Mouse (Mus musculus): ENCODE data around the gene Oxsm. TPM values are rescaled to one million over a fixed set of nuclear protein-coding genes. Genes with fewer than 3 reads are reported as not detected.
A peak's percentile ranks its signal among the peaks of the same experiment; 100 is the strongest.

Gene Oxsm
- 0.99 and 1.5 TPM in 2 replicates for polyA plus RNA-seq (2016; fragmentation: Nextera tagmentation; extraction: Ambion mirVana)

- Histone ChIP-seq H3K4me2 (replicated peaks) (peak within 1 kb of the TSS; percentile 76), H3K9ac (peak within 1 kb of the TSS; percentile 79), H3K4me3 (peak within 1 kb of the TSS; percentile 71), H3K4me1 (peaks cover 7% of the 10 kb centered on the region; the same call in 1 of the 2 replicates), H3K27me3 (replicated peaks) (no peaks in the 10 kb centered on the region), H3K36me3 (no peaks in the 10 kb centered on the region), H3K9me3 (no peaks in the 10 kb centered on the region), H3K27ac (no peak within 1 kb of the TSS)
- ATAC-seq (ENCODE audit: low FRiP score, low read depth) = peak; percentile 100
- under 1% methylated on average over 65 of the region's 65 CpGs for WGBS
Measured at GRCm38 (mm10) chr14:16249171-16249874, at the start of gene Oxsm, which contains the start of gene Ngly1. Gene Oxsm (minus strand): TSS chr14:16249808. Gene Ngly1 (plus strand): TSS chr14:16249280.

- Histone ChIP-seq H3K9me3 (no peaks in the 10 kb centered on the region), H3K27ac (no peak overlapping the region), H3K27me3 (replicated peaks) (no peaks in the 10 kb centered on the region), H3K4me2 (replicated peaks) (no peak overlapping the region), H3K36me3 (no peaks in the 10 kb centered on the region), H3K4me3 (no peak overlapping the region), H3K9ac (no peak overlapping the region), H3K4me1 (no peaks in the 10 kb centered on the region)
- ATAC-seq (ENCODE audit: low FRiP score, low read depth) = no peak
- 63% methylated on average over 2 of the region's 2 CpGs for WGBS
Measured at GRCm38 (mm10) chr14:16296816-16297468, 47.3 kb upstream of the Oxsm start.

DNA sequence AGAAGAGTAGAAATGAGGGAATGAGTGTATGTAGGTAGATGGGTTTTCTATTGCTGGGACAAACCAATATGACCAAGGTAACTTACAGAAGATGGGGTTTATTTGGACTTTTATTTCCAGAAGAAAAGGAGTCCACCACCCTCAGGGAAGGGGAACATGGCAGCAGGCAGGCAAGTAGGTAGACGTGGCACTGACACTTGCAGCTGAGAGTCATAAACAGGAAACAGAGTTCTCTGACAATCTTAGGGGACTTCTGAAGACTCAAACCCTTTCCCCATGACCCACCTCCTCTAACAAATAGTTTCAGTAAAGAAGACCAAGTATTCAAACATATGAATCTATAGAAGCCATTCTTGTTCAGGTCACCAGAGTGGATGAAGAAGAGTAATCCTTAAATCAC, 44.3 kb upstream of the Oxsm start:
- Histone ChIP-seq H3K4me1 (no peaks in the 10 kb centered on the region), H3K4me2 (replicated peaks) (no peak overlapping the region), H3K9me3 (no peaks in the 10 kb centered on the region), H3K27ac (no peak overlapping the region), H3K27me3 (replicated peaks) (no peaks in the 10 kb centered on the region), H3K9ac (no peak overlapping the region), H3K36me3 (no peaks in the 10 kb centered on the region), H3K4me3 (no peak overlapping the region)
- no peak for ATAC-seq (ENCODE audit: low FRiP score, low read depth)
- 69% methylated on average over 1 of the region's 1 CpGs for whole genome bisulfite sequencing

DNA sequence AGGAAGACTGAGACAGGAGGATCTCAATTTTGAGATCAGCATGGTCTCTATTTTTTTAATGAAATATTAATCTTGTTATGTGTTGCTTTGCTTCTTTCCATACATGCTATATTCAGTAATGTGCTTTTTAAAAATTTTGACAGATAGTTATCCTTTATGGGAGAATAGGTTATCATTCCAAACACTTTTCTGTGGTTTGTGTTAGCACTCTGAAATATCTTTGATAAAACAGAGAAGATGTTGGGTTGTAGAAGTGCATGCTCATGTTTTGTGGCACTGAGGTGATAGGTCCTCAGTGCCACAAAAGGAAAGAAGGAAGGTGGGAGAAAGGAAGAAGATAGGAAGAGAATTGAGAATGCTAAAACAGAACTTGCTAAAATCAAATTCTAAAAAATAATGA, 43.4 kb upstream of the Oxsm start:
- Histone ChIP-seq H3K4me3 (no peak overlapping the region), H3K36me3 (no peaks in the 10 kb centered on the region), H3K4me2 (replicated peaks) (no peak overlapping the region), H3K27ac (no peak overlapping the region), H3K9ac (no peak overlapping the region), H3K9me3 (no peaks in the 10 kb centered on the region), H3K4me1 (no peaks in the 10 kb centered on the region), H3K27me3 (replicated peaks) (no peaks in the 10 kb centered on the region)
- ATAC-seq (ENCODE audit: low FRiP score, low read depth) = no peak

GRCm38 (mm10) chr14:16292371-16292770, 42.8 kb upstream of the Oxsm start:
- H3K4me1 ChIP-seq = no peaks in the 10 kb centered on the region
- no peak overlapping the region for H3K9ac ChIP-seq
- H3K36me3 ChIP-seq = no peaks in the 10 kb centered on the region
- no peaks in the 10 kb centered on the region for H3K27me3 ChIP-seq (replicated peaks)
- no peak overlapping the region for H3K4me2 ChIP-seq (replicated peaks)
- no peak overlapping the region for H3K4me3 ChIP-seq
- no peak for ATAC-seq (ENCODE audit: low FRiP score, low read depth)
- WGBS = 52% methylated on average over 1 of the region's 1 CpGs
- H3K9me3 ChIP-seq = no peaks in the 10 kb centered on the region
- no peak overlapping the region for H3K27ac ChIP-seq

- Histone ChIP-seq H3K27me3 (replicated peaks) (no peaks in the 10 kb centered on the region), H3K9me3 (no peaks in the 10 kb centered on the region), H3K4me3 (no peak overlapping the region), H3K4me1 (no peaks in the 10 kb centered on the region), H3K36me3 (no peaks in the 10 kb centered on the region), H3K4me2 (replicated peaks) (no peak overlapping the region), H3K27ac (no peak overlapping the region), H3K9ac (no peak overlapping the region)
- 86% methylated on average over 4 of the region's 4 CpGs for WGBS
- no peak for ATAC-seq (ENCODE audit: low FRiP score, low read depth)
Measured at GRCm38 (mm10) chr14:16283966-16284365, 34.4 kb upstream of the Oxsm start.

GRCm38 (mm10) chr14:16279196-16279595, 29.6 kb upstream of the Oxsm start:
- Histone ChIP-seq H3K27ac (no peak overlapping the region), H3K9me3 (no peaks in the 10 kb centered on the region), H3K4me1 (no peaks in the 10 kb centered on the region), H3K36me3 (no peaks in the 10 kb centered on the region), H3K4me3 (no peak overlapping the region), H3K9ac (no peak overlapping the region), H3K27me3 (replicated peaks) (no peaks in the 10 kb centered on the region), H3K4me2 (replicated peaks) (no peak overlapping the region)
- whole genome bisulfite sequencing = 79% methylated on average over 4 of the region's 4 CpGs
- no peak for ATAC-seq (ENCODE audit: low FRiP score, low read depth)

GRCm38 (mm10) chr14:16273677-16274076, 24.1 kb upstream of the Oxsm start:
- no peaks in the 10 kb centered on the region for H3K9me3 ChIP-seq
- H3K27me3 ChIP-seq (replicated peaks) = no peaks in the 10 kb centered on the region
- no peaks in the 10 kb centered on the region for H3K36me3 ChIP-seq
- H3K4me1 ChIP-seq = no peaks in the 10 kb centered on the region
- 93% methylated on average over 3 of the region's 3 CpGs for WGBS
- no peak overlapping the region for H3K4me3 ChIP-seq
- no peak overlapping the region for H3K4me2 ChIP-seq (replicated peaks)
- H3K27ac ChIP-seq = no peak overlapping the region
- ATAC-seq (ENCODE audit: low FRiP score, low read depth) = no peak
- no peak overlapping the region for H3K9ac ChIP-seq

DNA sequence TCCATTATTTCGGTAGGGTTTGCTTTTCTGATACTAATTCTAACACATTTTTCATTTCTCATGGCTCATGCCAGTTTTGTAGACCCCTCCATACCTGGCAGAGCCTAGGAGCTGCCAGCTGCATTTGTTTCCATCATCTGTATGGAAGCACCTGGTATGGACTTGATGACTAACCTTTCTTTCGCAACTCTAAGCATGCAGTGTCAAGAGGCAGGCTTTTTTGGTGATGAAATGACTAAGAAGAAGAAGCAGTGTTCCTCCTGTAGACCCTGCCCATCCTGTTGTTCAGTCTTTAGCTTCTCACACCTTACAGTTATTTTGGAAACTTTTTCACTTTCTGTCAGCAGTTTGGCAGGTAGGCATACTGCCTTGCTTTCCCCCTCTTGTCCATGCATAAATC, 20.2 kb upstream of the Oxsm start:
- no peak overlapping the region for H3K9ac ChIP-seq
- 87% methylated on average over 2 of the region's 2 CpGs for WGBS
- H3K36me3 ChIP-seq = no peaks in the 10 kb centered on the region
- no peak overlapping the region for H3K4me3 ChIP-seq
- no peak overlapping the region for H3K27ac ChIP-seq
- H3K9me3 ChIP-seq = no peaks in the 10 kb centered on the region
- H3K4me2 ChIP-seq (replicated peaks) = no peak overlapping the region
- no peaks in the 10 kb centered on the region for H3K4me1 ChIP-seq
- H3K27me3 ChIP-seq (replicated peaks) = no peaks in the 10 kb centered on the region
- ATAC-seq (ENCODE audit: low FRiP score, low read depth) = no peak

GRCm38 (mm10) chr14:16267028-16267427, 17.4 kb upstream of the Oxsm start:
- no peak overlapping the region for H3K9ac ChIP-seq
- 86% methylated on average over 5 of the region's 5 CpGs for WGBS
- H3K4me3 ChIP-seq = no peak overlapping the region
- no peaks in the 10 kb centered on the region for H3K27me3 ChIP-seq (replicated peaks)
- no peaks in the 10 kb centered on the region for H3K9me3 ChIP-seq
- H3K4me2 ChIP-seq (replicated peaks) = no peak overlapping the region
- no peaks in the 10 kb centered on the region for H3K36me3 ChIP-seq
- no peak overlapping the region for H3K27ac ChIP-seq
- ATAC-seq (ENCODE audit: low FRiP score, low read depth) = no peak
- H3K4me1 ChIP-seq = no peaks in the 10 kb centered on the region

GRCm38 (mm10) chr14:16261869-16262268, 12.3 kb upstream of the Oxsm start:
- no peaks in the 10 kb centered on the region for H3K27me3 ChIP-seq (replicated peaks)
- no peak overlapping the region for H3K4me3 ChIP-seq
- no peak overlapping the region for H3K9ac ChIP-seq
- no peaks in the 10 kb centered on the region for H3K4me1 ChIP-seq
- ATAC-seq (ENCODE audit: low FRiP score, low read depth) = no peak
- H3K36me3 ChIP-seq = no peaks in the 10 kb centered on the region; the same call in 1 of the 2 replicates
- no peaks in the 10 kb centered on the region for H3K9me3 ChIP-seq
- no peak overlapping the region for H3K4me2 ChIP-seq (replicated peaks)
- 77% methylated on average over 3 of the region's 3 CpGs for WGBS
- no peak overlapping the region for H3K27ac ChIP-seq

GRCm38 (mm10) chr14:16260541-16260940, 10.9 kb upstream of the Oxsm start:
- 80% methylated on average over 6 of the region's 6 CpGs for WGBS
- Histone ChIP-seq H3K9ac (no peak overlapping the region), H3K36me3 (peaks cover 3% of the 10 kb centered on the region; the same call in 1 of the 2 replicates), H3K4me1 (no peaks in the 10 kb centered on the region), H3K4me2 (replicated peaks) (no peak overlapping the region), H3K4me3 (no peak overlapping the region), H3K27ac (no peak overlapping the region), H3K27me3 (replicated peaks) (no peaks in the 10 kb centered on the region), H3K9me3 (no peaks in the 10 kb centered on the region)
- ATAC-seq (ENCODE audit: low FRiP score, low read depth) = no peak

DNA sequence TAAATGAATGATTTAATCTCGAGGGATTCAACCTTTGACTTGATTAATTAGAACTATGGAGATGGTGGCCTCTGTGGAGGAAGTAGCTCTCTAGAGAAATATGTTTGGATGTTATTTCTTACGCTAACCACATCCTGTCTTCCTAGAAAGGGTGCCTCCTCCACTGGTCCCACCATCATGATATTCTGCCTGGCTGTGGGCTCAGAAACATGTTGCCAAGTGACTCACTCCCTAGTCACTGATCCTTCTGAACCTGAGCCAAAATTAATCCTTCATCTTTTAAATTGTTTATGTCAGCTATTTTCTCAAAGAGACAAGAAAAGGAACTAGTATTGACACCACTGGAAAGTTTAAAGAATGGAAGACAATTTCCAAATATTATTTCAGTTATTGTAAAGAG, 6.6 kb upstream of the Oxsm start:
- no peaks in the 10 kb centered on the region for H3K27me3 ChIP-seq (replicated peaks)

More for the DNA sequence above, 6.6 kb upstream of the Oxsm start:
- no peak overlapping the region for H3K9ac ChIP-seq
- 77% methylated on average over 2 of the region's 2 CpGs for WGBS
- H3K4me1 ChIP-seq = no peaks in the 10 kb centered on the region
- no peak overlapping the region for H3K4me3 ChIP-seq
- no peak overlapping the region for H3K27ac ChIP-seq
- no peak for ATAC-seq (ENCODE audit: low FRiP score, low read depth)
- peaks cover 3% of the 10 kb centered on the region; the same call in 1 of the 2 replicates for H3K36me3 ChIP-seq
- H3K9me3 ChIP-seq = no peaks in the 10 kb centered on the region
- no peak overlapping the region for H3K4me2 ChIP-seq (replicated peaks)

Measured in neural tube, embryonic 12.5 days (tissue).